Mouse (Mus musculus) granulocyte monocyte progenitor cell, adult 5-6 weeks (primary cell): ENCODE results near the gene Itgae. TPM values are rescaled to one million over a fixed set of nuclear protein-coding genes. Genes with fewer than 3 reads are reported as not detected.
A peak's percentile ranks its signal among the peaks of the same experiment; 100 is the strongest.

Source experiments
- ATAC-seq: replicated peaks from 2 replicates; pipeline ENCODE4 v1.8.0; 2016; ENCODE audit warnings: mild to moderate bottlenecking, moderate TSS enrichment, inconsistent platforms; ENCODE audit not compliant: poor library complexity, severe bottlenecking
- total RNA-seq, 2 experiments: library from RNA; stranded (forward) in 1 of 2; stranded (reverse) in 1 of 2; fragments of 200-712, 200-1000 nt in 1 of 2; fragments of >200 nt in 1 of 2; fragmentation: Nextera tagmentation in 1 of 2; gene quantifications; 2 replicates each; pipeline ENCODE4 v1.2.3; 2014 to 2017

Itgae gene
- total RNA-seq, 2 experiments from 2014 or later, result 0.77 TPM; not detected in 1

GRCm38 (mm10) chr11:73144261-73144681 is 53.9 kb downstream of the Itgae start:
- ATAC-seq, result no peak

- ATAC-seq, result no peak
Measured at GRCm38 (mm10) chr11:73146026-73146974, 55.9 kb downstream of the Itgae start.

DNA sequence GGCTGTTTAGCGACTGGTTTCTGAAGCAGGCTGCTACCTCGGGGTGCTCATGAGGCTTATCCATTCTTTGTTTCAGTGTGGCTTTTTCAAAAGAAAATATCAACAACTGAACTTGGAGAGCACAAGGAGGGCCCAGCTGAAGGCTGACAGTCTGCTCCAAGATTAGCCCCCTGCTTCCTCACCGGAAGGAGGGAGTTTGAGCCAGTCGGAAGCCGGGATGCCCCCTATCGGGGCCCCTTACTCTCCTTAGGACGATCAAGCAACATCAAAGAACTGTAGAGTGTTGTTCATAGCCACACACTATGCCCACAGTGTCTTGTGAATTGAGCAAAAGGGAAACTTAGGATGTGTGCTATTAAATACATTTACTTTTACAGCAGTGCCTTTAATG is 56.6 kb downstream of the Itgae start:
- ATAC-seq, result no peak

GRCm38 (mm10) chr11:73148209-73148608 is 57.8 kb downstream of the Itgae start:
- ATAC-seq, result no peak

DNA sequence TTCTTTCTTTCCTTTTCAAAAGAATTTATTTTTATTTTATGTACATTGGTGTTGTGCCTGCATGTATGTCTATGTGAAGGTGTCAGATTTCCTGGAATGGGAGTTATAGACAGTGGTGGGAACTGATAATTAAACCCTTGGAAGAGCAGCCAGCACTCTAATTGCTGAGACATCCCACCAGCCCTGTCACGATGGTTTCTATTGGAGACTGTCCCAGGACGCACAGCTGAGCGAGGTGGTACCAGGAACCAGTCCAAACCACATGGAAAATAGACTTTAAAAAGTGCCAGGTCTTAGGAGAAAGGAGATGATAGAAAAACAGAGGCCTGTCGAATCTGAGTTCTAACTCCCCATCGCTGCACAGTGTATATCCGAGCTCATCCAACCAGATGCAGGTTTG is 64.7 kb downstream of the Itgae start:
- ATAC-seq, result no peak

- ATAC-seq, result peak; percentile 80
Measured at GRCm38 (mm10) chr11:73159957-73160810, 69.8 kb downstream of the Itgae start, which contains the start of gene P2rx5. Gene P2rx5 (plus strand): TSS chr11:73160421.

DNA sequence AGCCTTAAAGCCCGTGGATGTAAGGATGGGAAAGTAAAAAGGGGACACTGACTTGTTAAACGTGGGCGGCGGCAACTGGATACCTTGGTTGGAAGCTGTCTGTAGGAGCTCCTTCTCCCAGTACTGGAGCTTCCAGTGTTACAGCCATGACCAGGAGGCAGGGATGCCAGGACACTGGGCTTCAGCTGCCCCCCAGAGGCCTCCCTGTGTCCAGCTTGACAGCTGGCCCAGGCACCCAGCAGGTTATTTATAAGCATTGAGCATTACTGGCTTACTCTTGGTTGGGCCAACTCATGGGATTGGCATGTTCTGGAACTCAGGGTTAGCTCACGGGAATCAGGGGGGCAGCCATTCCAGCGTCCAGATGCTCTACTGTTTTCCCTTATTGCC is 70.4 kb downstream of the Itgae start:
- no peak for ATAC-seq

- ATAC-seq, result no peak
Measured at GRCm38 (mm10) chr11:73161616-73162015, 71.2 kb downstream of the Itgae start.

DNA sequence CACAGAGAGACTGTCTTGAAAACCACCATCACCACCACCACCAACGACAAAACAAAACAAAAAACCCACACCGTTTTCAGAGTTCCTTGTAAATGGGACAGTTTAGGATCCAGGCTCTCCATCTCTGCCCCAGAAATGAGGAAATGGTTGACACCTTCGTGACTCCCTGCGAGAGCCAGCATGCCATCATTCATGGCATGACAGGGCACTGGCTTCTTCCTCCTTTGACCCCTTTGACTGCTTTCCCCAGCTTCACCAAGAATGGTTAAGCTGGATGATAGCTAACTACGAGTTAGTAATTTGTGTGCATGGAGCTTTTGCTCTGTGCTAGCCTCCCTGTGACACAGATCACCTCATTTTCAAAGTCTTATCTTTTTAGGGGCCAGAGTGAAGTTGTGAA is 71.9 kb downstream of the Itgae start:
- peak; percentile 36 for ATAC-seq

DNA sequence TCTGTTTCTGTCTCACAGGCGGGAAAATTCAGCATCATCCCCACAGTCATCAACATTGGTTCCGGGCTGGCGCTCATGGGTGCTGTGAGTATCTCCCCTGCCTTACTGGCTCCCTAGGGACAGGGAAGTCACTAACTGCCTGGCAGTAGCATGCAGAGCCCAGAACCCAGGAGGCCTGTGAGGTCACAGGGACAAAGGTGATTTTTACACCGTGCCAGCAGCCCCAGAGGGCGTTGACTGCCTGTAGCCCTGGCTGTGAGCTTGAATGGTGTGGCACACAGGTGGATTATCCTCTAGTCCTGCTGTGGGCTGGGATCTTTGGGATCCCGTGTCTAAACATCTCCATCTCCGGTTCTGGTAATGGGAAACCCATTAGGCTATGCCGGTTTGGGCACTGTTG is 77.7 kb downstream of the Itgae start:
- no peak for ATAC-seq

DNA sequence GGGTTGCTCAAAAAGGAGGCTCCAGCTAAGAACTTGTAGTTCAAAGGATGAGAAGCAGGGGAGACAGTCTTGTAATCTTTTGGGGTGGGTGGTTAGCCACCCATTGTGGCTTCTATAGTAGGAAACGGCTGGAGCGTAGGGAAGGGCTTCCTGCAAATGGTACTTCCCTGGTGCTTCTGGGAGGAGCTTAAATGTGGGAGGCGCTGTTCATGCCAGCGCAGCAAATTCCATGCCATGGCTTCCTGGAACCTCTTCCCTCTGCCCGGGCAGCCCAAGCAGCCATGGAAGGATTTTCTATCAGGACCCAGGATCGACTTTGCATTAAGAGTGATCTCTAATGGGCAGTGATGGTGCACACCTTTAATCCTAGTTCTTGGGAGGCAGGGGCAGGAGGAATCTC is 78.2 kb downstream of the Itgae start:
- no peak for ATAC-seq

- peak; percentile 77 for ATAC-seq
Measured at GRCm38 (mm10) chr11:73169231-73169630, 78.8 kb downstream of the Itgae start.

- no peak for ATAC-seq
Measured at GRCm38 (mm10) chr11:73172186-73172585, 81.8 kb downstream of the Itgae start.

DNA sequence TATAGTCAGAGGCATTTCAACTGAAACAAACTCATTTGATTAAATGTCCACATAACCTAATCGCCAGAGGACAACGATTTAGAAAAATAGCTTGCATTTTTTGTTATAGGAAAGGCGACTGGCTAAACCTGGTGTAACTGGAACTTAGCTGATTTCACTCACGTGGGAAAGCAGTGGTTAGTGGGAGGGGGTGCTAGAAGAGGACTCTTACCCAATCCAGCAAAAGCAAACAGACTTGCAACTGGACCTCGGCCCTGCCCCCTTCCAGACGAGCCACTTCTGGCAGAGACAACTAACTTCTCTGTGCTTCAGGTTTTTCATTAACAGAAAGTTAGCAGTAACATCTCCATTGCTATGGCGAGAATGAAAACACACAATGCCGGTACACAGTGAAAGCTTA is 85.2 kb downstream of the Itgae start:
- peak; percentile 47 for ATAC-seq

DNA sequence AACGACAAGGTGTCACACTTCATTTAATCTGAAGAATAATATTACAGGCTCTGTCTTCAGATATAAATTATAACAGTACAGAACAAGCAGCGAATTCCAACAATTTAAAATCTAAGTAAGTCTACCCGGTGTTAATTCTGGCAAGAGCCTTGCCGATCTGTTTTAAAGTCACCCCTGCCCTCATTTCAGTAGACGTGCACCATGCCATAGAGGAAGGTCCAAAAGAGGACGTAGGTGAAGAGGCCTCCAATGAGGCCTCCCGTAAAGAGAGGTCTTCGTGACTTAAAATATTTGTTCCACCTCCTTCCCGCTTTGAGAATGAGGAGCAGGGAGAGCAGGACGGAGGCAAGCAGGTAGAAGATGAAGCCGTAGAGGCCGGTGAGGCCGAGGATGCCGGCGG is 85.8 kb downstream of the Itgae start:
- ATAC-seq, result no peak

GRCm38 (mm10) chr11:73176608-73177508 is 86.5 kb downstream of the Itgae start, which contains the start of the genes Emc6 and Tax1bp3:
Gene Emc6 (minus strand): TSS chr11:73177037.
Gene Tax1bp3 (plus strand): TSS chr11:73177083.
- peak; percentile 83 for ATAC-seq

- peak; percentile 67 for ATAC-seq
Measured at GRCm38 (mm10) chr11:73177509-73177875, 87.1 kb downstream of the Itgae start.

DNA sequence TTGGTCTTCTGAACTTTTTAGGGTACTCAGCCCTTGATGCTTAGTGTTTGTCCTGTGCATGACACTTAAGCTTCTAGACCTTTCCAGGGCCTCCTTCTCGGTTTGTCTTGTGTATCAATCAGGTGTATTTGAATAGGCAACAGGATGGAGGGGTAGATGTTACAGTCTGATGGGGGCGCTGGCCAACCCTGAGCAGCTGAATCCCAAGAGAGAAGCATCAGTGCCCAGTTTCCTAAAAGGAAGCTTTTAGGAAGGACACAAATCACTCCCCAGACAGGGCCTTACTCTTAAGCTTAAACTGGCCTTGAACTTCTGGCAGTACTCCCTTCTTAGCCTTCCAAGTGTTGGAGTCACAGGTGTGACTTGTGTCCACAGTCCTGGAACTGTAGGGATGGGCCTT is 87.5 kb downstream of the Itgae start:
- ATAC-seq, result no peak

DNA sequence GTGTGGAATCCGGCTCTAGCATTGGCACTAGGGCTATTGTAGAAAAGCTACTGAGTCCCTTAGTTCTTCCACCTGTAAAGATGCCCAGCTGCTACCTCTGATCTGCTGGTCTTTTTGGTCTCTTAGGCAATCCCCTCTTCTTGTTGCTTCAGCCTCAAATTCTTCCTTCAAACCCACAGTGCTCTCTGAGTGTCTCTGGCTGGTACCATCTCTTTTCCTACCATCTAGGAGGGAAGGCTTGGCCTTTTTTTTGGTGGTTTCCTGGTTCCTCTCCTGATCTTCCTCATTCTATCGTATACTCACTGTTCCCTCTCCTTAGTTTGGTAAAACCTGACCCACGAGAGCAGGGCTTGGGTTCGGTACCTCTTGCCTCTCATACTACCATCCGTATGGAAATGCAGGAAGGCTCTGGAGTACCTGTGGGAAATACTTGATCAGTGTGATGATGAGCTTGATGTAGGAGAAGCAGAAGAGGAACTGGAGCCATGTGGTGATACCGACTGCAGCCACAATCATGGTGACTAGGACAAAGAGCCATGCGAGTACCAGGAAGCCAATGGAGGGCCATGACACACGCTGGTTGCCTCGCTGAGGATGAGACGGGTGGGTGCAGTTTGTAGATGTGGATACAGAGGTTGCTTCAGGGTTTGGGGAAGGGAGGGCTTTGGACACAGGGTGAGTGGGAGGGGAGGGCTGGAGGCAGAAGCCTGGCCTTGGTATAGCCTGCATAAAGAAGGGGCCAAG is 95.7 kb downstream of the Itgae start:
- peak; percentile 58 for ATAC-seq
